Mouse (Mus musculus): ENCODE results near the gene Clmp.

DNA sequence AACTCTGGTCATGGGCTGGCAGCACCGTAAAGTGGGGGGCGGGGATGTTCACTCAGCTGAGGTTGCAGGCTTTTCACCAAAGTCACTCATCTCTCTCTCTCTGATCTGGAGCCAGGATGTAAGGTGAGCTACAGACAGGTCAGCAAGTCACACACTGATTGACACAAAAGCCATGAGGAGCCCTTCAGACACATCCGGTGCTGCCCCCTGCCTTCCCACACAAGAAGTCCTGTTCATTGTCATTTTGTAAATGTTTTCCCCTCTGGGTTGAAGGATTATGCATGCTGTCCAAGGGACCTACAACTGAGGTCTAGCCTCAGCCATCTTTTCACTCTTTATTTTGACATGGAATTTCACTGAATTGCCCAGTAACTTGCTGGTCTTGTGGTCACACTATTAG lies 66.0 kb downstream of the Clmp start:
- TF ChIP-seq TCF3 (IDR thresholded peaks at IDR 0.05; ENCODE audit: insufficient read length, low read depth) (no peak), MYOG (IDR thresholded peaks at IDR 0.05; ENCODE audit: control insufficient read depth in 1 of 3, insufficient read depth in 1 of 3, insufficient read length in 2 of 3, low read depth in 2 of 3) (no peak), POLR2A (IDR thresholded peaks at IDR 0.05; ENCODE audit: insufficient read length, low read depth) (no peak)

Data from myocyte (in vitro differentiated cells).